Comparison of ENCODE assay signal across 24 mouse cellular contexts in the genomic region with DNA sequence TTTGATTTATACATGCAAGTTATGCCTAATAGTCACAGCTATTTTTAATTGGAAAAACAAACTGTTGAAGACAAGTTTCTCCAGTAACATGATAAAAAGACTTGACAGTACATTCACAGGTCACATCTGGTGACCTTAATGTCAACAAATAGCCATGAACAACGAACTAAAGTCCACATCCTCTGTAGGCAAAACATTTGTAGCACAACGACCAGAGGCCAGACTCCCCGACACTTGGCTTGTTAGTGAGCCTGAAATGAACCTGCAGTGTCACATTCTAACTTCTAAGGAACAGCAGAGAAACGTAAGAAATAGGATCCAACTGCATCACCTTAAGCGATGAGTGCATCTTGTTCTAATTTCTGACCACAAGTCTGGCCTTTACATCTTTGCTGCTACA.
"Had no signal": no experiment of that assay in that cellular context is flagged by ENCODE, and none has a peak within 500 bp of the region (broad histone marks: within the 10 kb centered on the region; RNA-seq: fewer than 3 reads in every experiment).

No protein-coding gene starts in this region.

- ATAC-seq: hindbrain, embryonic 16.5 days; inflammation-experienced regulatory T-cells, adult 6 months; intestine, embryonic 15.5 days; intestine, postnatal 0 days; liver, embryonic 12.5 days had no signal

- H3K9me3 ChIP-seq: heart, embryonic 12.5 days; hindbrain, embryonic 10.5 days; hindbrain, embryonic 12.5 days; intestine, embryonic 15.5 days; limb, embryonic 10.5 days; limb, embryonic 12.5 days; liver, embryonic 12.5 days had no signal

- H3K36me3 ChIP-seq: intestine, embryonic 15.5 days had no signal

- H3K4me2 ChIP-seq: heart, embryonic 12.5 days; hindbrain, embryonic 12.5 days had no signal

- H3K27me3 ChIP-seq: heart, embryonic 12.5 days; hindbrain, embryonic 12.5 days; intestine, embryonic 15.5 days; limb, embryonic 12.5 days; liver, embryonic 12.5 days had no signal

- H3K4me3 ChIP-seq: gastrocnemius, adult 2 months; heart, adult 2 months; heart, embryonic 12.5 days; hindbrain, embryonic 10.5 days; hindbrain, embryonic 12.5 days; intestine, embryonic 15.5 days; layer of hippocampus, adult 2 months; left cerebral cortex, adult 2 months had no signal

- H3K9ac ChIP-seq: heart, embryonic 12.5 days; intestine, embryonic 15.5 days; liver, embryonic 12.5 days had no signal

- H3K27ac ChIP-seq: gastrocnemius, adult 2 months; heart, adult 2 months; hindbrain, embryonic 10.5 days; hindbrain, embryonic 14.5 days; intestine, embryonic 15.5 days; layer of hippocampus, adult 2 months; left cerebral cortex, adult 2 months; liver, embryonic 12.5 days had no signal

- DNase-seq: gastrocnemius, adult 2 months; gastrocnemius, postnatal 10 days; gastrocnemius, postnatal 25 days; heart, adult 2 months; heart, postnatal 10 days; heart, postnatal 4 days; kidney, adult 18-20 months; kidney, adult 8-10 months; kidney, postnatal 10 days; kidney, postnatal 25 days; kidney, postnatal 4 days had no signal
